Mouse (Mus musculus): ENCODE results near the gene Sirt7. TPM values are rescaled to one million over a fixed set of nuclear protein-coding genes. Genes with fewer than 3 reads are reported as not detected.
A peak's percentile ranks its signal among the peaks of the same experiment; 100 is the strongest.
"Not testable (repeated sequence)": the region's sequence is repeated elsewhere in the genome, so short reads cannot be mapped to it uniquely, and the experiment has no call there.

The Sirt7 gene
- total and polyA plus RNA-seq, 3 experiments = 74.4 to 91.3 (median 75.2) TPM

DNA sequence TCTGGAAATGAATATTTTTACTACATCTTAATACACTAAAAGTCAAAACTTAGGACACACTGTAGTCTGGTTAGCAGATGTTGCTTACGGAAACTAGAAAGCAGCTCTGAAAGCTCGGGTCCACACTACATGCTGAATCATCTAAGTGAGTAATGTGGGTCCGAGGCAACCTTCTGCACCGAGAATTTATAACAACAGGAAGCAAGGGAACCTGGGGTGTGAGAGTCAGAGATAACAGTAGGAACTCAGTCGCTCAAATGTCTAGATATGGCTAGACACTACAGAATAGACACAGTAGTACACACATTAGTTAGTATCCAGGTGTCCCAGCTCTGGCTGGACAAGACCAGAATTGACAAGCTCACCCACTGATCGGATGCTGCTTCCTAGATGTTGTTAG is 36.5 kb downstream of the Sirt7 start:
- DNase-seq (ENCODE audit: extremely low read depth) = no peak
- no peak overlapping the region for H3K9ac ChIP-seq (ENCODE audit: insufficient read depth, low read depth)
- H3K4me1 ChIP-seq (ENCODE audit: control insufficient read depth in 1 of 2, insufficient read depth in 2 of 2) = peaks cover 0 to 2% of the 10 kb centered on the region in 2 experiments; a peak in 1 of 4 replicates
- H3K27ac ChIP-seq (ENCODE audit: insufficient read depth, low read depth) = no peak overlapping the region
- no peak overlapping the region for H3K4me3 ChIP-seq (replicated peaks in 1 of 3; ENCODE audit: low read depth in 2 of 3, low read length in 2 of 3, poor library complexity in 1 of 3)
- peaks cover 4% of the 10 kb centered on the region for H3K9me3 ChIP-seq (replicated peaks; ENCODE audit: low read length)
- TF ChIP-seq RCOR1 (conservative IDR thresholded peaks at IDR 0.05; ENCODE audit: low read depth, low read length) (no peak), JUN (IDR thresholded peaks at IDR 0.05; ENCODE audit: insufficient read depth, low read depth, low read length) (no peak), JUND (conservative IDR thresholded peaks at IDR 0.05; ENCODE audit: low read depth, low read length) (no peak)
- H3K79me2 ChIP-seq (replicated peaks; ENCODE audit: control insufficient read depth, extremely low read depth, insufficient read depth, poor library complexity, severe bottlenecking) = peaks cover 15% of the 10 kb centered on the region
- dilution Hi-C loops (cut with MboI; ENCODE audit: extremely low pct_ligation_motif_present, extremely low pct_unique_long_range_greater_than_20kb, low sequenced_read_pairs) (no loop called here), in situ Hi-C loops (cut with MboI; ENCODE audit: low pct_ligation_motif_present, low pct_unique_long_range_greater_than_20kb, low sequenced_read_pairs) (no loop called here)
- no peaks in the 10 kb centered on the region for H3K27me3 ChIP-seq (replicated peaks)
- H3K36me3 ChIP-seq (replicated peaks in 1 of 2; ENCODE audit: control insufficient read depth in 1 of 2, insufficient read depth in 1 of 2, low read length in 1 of 2) = peaks cover 67 to 91% of the 10 kb centered on the region in 2 experiments
- H3K4me2 ChIP-seq (ENCODE audit: insufficient read depth, low read depth, poor library complexity, severe bottlenecking) = no peak overlapping the region

GRCm38 (mm10) chr11:120583937-120584336 is 41.1 kb downstream of the Sirt7 start:
- dilution Hi-C loops (cut with MboI; ENCODE audit: extremely low pct_ligation_motif_present, extremely low pct_unique_long_range_greater_than_20kb, low sequenced_read_pairs) = no loop called here
- peaks cover 5 to 25% of the 10 kb centered on the region in 2 experiments for H3K4me1 ChIP-seq (ENCODE audit: control insufficient read depth in 1 of 2, insufficient read depth in 2 of 2)
- in situ Hi-C loops (cut with MboI; ENCODE audit: low pct_ligation_motif_present, low pct_unique_long_range_greater_than_20kb, low sequenced_read_pairs) = no loop called here
- no peak overlapping the region for H3K4me3 ChIP-seq (replicated peaks in 1 of 3; ENCODE audit: low read depth in 2 of 3, low read length in 2 of 3, poor library complexity in 1 of 3)
- H3K27ac ChIP-seq (ENCODE audit: insufficient read depth, low read depth) = no peak overlapping the region
- no peaks in the 10 kb centered on the region for H3K27me3 ChIP-seq (replicated peaks)
- peaks cover 4% of the 10 kb centered on the region for H3K9me3 ChIP-seq (replicated peaks; ENCODE audit: low read length)
- no peak overlapping the region for H3K4me2 ChIP-seq (ENCODE audit: insufficient read depth, low read depth, poor library complexity, severe bottlenecking)
- no peak for DNase-seq (ENCODE audit: extremely low read depth)
- peaks cover 47 to 63% of the 10 kb centered on the region in 2 experiments for H3K36me3 ChIP-seq (replicated peaks in 1 of 2; ENCODE audit: control insufficient read depth in 1 of 2, insufficient read depth in 1 of 2, low read length in 1 of 2)
- peaks cover 24% of the 10 kb centered on the region for H3K79me2 ChIP-seq (replicated peaks; ENCODE audit: control insufficient read depth, extremely low read depth, insufficient read depth, poor library complexity, severe bottlenecking)
- TF ChIP-seq MAZ (IDR thresholded peaks at IDR 0.05; ENCODE audit: low read depth, low read length) = no peak
- TF ChIP-seq GABPA (IDR thresholded peaks at IDR 0.05; ENCODE audit: insufficient replicate concordance, low read depth, low read length) = no peak
- no peak for TF ChIP-seq MAX (IDR thresholded peaks at IDR 0.05; ENCODE audit: low read length)
- TF ChIP-seq KAT2A (IDR thresholded peaks at IDR 0.05; ENCODE audit: insufficient replicate concordance, low read length) = no peak
- TF ChIP-seq JUN (IDR thresholded peaks at IDR 0.05; ENCODE audit: insufficient read depth, low read depth, low read length) = no peak
- TF ChIP-seq MXI1 (IDR thresholded peaks at IDR 0.05; ENCODE audit: low read depth, low read length) = no peak
- TF ChIP-seq IRF4 (IDR thresholded peaks at IDR 0.05; ENCODE audit: low read depth, low read length) = no peak
- no peak for TF ChIP-seq ZKSCAN1 (IDR thresholded peaks at IDR 0.05; ENCODE audit: borderline replicate concordance, low read depth, low read length)
- TF ChIP-seq SMC3 (IDR thresholded peaks at IDR 0.05; ENCODE audit: low read depth, low read length) = no peak
- H3K9ac ChIP-seq (ENCODE audit: insufficient read depth, low read depth) = no peak overlapping the region

DNA sequence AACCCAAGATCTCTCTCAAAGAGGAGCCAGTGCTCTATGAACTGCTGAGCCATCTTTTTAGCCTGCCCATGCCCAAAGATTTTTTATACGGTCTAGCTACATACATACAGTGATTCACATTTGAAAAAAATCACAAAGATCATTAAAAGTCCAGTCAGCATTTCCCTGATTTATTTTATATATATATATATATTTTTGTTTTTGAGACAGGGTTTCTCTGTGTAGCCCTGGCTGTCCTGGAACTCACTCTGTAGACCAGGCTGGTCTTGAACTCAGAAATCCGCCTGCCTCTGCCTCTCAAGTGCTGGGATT is 42.1 kb downstream of the Sirt7 start:
- in situ Hi-C loops (cut with MboI; ENCODE audit: low pct_ligation_motif_present, low pct_unique_long_range_greater_than_20kb, low sequenced_read_pairs); dilution Hi-C loops (cut with MboI; ENCODE audit: extremely low pct_ligation_motif_present, extremely low pct_unique_long_range_greater_than_20kb, low sequenced_read_pairs): not testable (repeated sequence)
- peaks cover 49 to 64% of the 10 kb centered on the region in 2 experiments for H3K36me3 ChIP-seq (replicated peaks in 1 of 2; ENCODE audit: control insufficient read depth in 1 of 2, insufficient read depth in 1 of 2, low read length in 1 of 2)

More for the DNA sequence above, 42.1 kb downstream of the Sirt7 start:
- H3K27ac ChIP-seq (ENCODE audit: insufficient read depth, low read depth); H3K27me3 ChIP-seq (replicated peaks); H3K4me2 ChIP-seq (ENCODE audit: insufficient read depth, low read depth, poor library complexity, severe bottlenecking); H3K9ac ChIP-seq (ENCODE audit: insufficient read depth, low read depth); DNase-seq (ENCODE audit: extremely low read depth); H3K4me3 ChIP-seq (replicated peaks in 1 of 3; ENCODE audit: low read depth in 2 of 3, low read length in 2 of 3, poor library complexity in 1 of 3); H3K9me3 ChIP-seq (replicated peaks; ENCODE audit: low read length): not testable (repeated sequence)
- peak; percentile 78; the same call in 1 of the 2 replicates for TF ChIP-seq MAFK (IDR thresholded peaks at IDR 0.05; ENCODE audit: insufficient replicate concordance, low read length)
- H3K4me1 ChIP-seq (ENCODE audit: control insufficient read depth in 1 of 2, insufficient read depth in 2 of 2) = peaks cover 11 to 35% of the 10 kb centered on the region in 2 experiments
- H3K79me2 ChIP-seq (replicated peaks; ENCODE audit: control insufficient read depth, extremely low read depth, insufficient read depth, poor library complexity, severe bottlenecking) = peaks cover 27% of the 10 kb centered on the region

Data from CH12.LX (cell line).